Mouse (Mus musculus) midbrain, embryonic 13.5 days (tissue): Measurements from ENCODE around the gene Fmo2. TPM values are rescaled to one million over a fixed set of nuclear protein-coding genes. Genes with fewer than 3 reads are reported as not detected.

Experiments used
- ATAC-seq: fragments of 200-750 bp; cut with Nextera tagmentation; 2 replicates; pipeline ENCODE4 v1.8.0; 2017; ENCODE audit warnings: mild to moderate bottlenecking, moderate TSS enrichment, moderate library complexity
- H3K27ac ChIP-seq: fragments of 300-500 bp; sonication (generic); 2 replicates; pipeline ENCODE4 v1.5.1; 2015; ENCODE audit warnings: inconsistent platforms, mild to moderate bottlenecking, moderate library complexity
- H3K27me3 ChIP-seq: fragments of 300-500 bp; sonication (generic); 2 replicates; pipeline ENCODE4 v1.6.1; 2015; ENCODE audit warnings: mild to moderate bottlenecking, inconsistent platforms
- H3K36me3 ChIP-seq: fragments of 300-500 bp; sonication (generic); 2 replicates; pipeline ENCODE4 v1.6.1; 2015; ENCODE audit warnings: mild to moderate bottlenecking, inconsistent platforms
- H3K4me1 ChIP-seq: fragments of 300-500 bp; sonication (generic); replicated peaks from 2 replicates; pipeline ENCODE4 v1.6.1; 2015; ENCODE audit warnings: inconsistent platforms
- H3K4me2 ChIP-seq: fragments of 300-500 bp; sonication (generic); replicated peaks from 2 replicates; pipeline ENCODE4 v1.6.1; 2015; ENCODE audit warnings: moderate library complexity, mild to moderate bottlenecking, inconsistent platforms
- H3K4me3 ChIP-seq: fragments of 300-500 bp; sonication (generic); replicated peaks from 2 replicates; pipeline ENCODE4 v1.5.1; 2015; ENCODE audit warnings: mild to moderate bottlenecking, inconsistent platforms
- H3K9ac ChIP-seq: fragments of 300-500 bp; sonication (generic); replicated peaks from 2 replicates; pipeline ENCODE4 v1.6.1; 2015; ENCODE audit warnings: mild to moderate bottlenecking, inconsistent platforms
- H3K9me3 ChIP-seq: fragments of 300-500 bp; sonication (generic); 2 replicates; pipeline ENCODE4 v1.6.1; 2016; ENCODE audit warnings: mild to moderate bottlenecking, inconsistent platforms
- WGBS: fragments of 180-500 bp; shearing (Covaris S2); methylation state at CpG from one replicate; pipeline ENCODE4 v1.1.7; 2015; 5-methylcytosine and 5-hydroxymethylcytosine counted together
- polyA plus RNA-seq: library from polyadenylated mRNA; unstranded; fragments of >200 nt; fragmentation: Nextera tagmentation; extraction: Ambion mirVana; gene quantifications from 2 replicates; pipeline ENCODE4 v1.2.1, GENCODE M21; 2015

Gene Fmo2
- polyA plus RNA-seq, 1 experiment from 2014 or later, result not detected

GRCm38 (mm10) chr1:162832574-162832953 lies 66.0 kb downstream of the Fmo2 start:
- Histone ChIP-seq H3K4me2 (peak overlapping the region; percentile 45), H3K9ac (no peak overlapping the region), H3K27ac (peak overlapping the region; percentile 63; the same call in 1 of the 2 replicates), H3K4me3 (peak overlapping the region; percentile 20; the same call in 1 of the 2 replicates), H3K27me3 (0 out of 2 replicates have a peak, but pooled peaks cover 3% of the 10 kb centered on the region), H3K36me3 (no peaks in the 10 kb centered on the region), H3K9me3 (no peaks in the 10 kb centered on the region; the same call in 1 of the 2 replicates), H3K4me1 (peaks cover 16% of the 10 kb centered on the region)
- 14% methylated on average over 5 of the region's 5 CpGs for WGBS
- peak; percentile 77 for ATAC-seq

GRCm38 (mm10) chr1:162831838-162832573 lies 66.5 kb downstream of the Fmo2 start:
- Histone ChIP-seq H3K9me3 (no peaks in the 10 kb centered on the region; the same call in 1 of the 2 replicates), H3K9ac (no peak overlapping the region), H3K4me1 (peaks cover 16% of the 10 kb centered on the region), H3K27ac (peak overlapping the region; percentile 63), H3K27me3 (0 out of 2 replicates have a peak, but pooled peaks cover 3% of the 10 kb centered on the region), H3K36me3 (no peaks in the 10 kb centered on the region), H3K4me2 (peak overlapping the region; percentile 45), H3K4me3 (peak overlapping the region; percentile 20; the same call in 1 of the 2 replicates)
- WGBS, result 2% methylated on average over 5 of the region's 5 CpGs
- ATAC-seq, result peak; percentile 97

Other genes starting within 250 kb of the Fmo2 start
- not detected in 2 replicates for gene Myocos, start 240.5 kb downstream of the Fmo2 start, polyA plus RNA-seq
- 171 and 187 TPM in 2 replicates for gene Prrc2c, start 158.2 kb downstream of the Fmo2 start, polyA plus RNA-seq
- gene Fmo4, start 84.8 kb downstream of the Fmo2 start, polyA plus RNA-seq, result 0.40 and 1.1 TPM in 2 replicates
- gene Fmo1, start 32.1 kb downstream of the Fmo2 start, polyA plus RNA-seq, result 14.9 and 15.2 TPM in 2 replicates
- not detected in 2 replicates for gene Fmo6, start 38.8 kb upstream of the Fmo2 start, polyA plus RNA-seq
- not detected in 2 replicates for gene Fmo3, start 85.8 kb upstream of the Fmo2 start, polyA plus RNA-seq
- not detected in 2 replicates for gene Mroh9, start 186.9 kb upstream of the Fmo2 start, polyA plus RNA-seq